Mouse (Mus musculus): ENCODE measurements around the gene Plekhn1. TPM values are rescaled to one million over a fixed set of nuclear protein-coding genes. Genes with fewer than 3 reads are reported as not detected.

Gene Plekhn1
- total and polyA plus RNA-seq, 3 experiments: 11.8 to 20.0 TPM; not detected in 1

GRCm38 (mm10) chr4:156200623-156201475 is 33.8 kb downstream of the Plekhn1 start, which contains the start of gene Isg15 (continued):
- no peak for TF ChIP-seq USF1 (IDR thresholded peaks at IDR 0.05; ENCODE audit: low read depth, low read length)
- no peak for TF ChIP-seq JUND (IDR thresholded peaks at IDR 0.05; ENCODE audit: low read depth, low read length)
- no peak for TF ChIP-seq RAD21 (IDR thresholded peaks at IDR 0.05; ENCODE audit: low read depth, low read length)
- TF ChIP-seq NRF1 (IDR thresholded peaks at IDR 0.05; ENCODE audit: insufficient read depth, low read depth, low read length, poor library complexity, severe bottlenecking): no peak
- no peak for TF ChIP-seq CTCF (IDR thresholded peaks at IDR 0.05 in 2 of 3, conservative IDR thresholded peaks at IDR 0.05 in 1 of 3; ENCODE audit: control insufficient read depth in 1 of 3, insufficient read depth in 1 of 3, low read depth in 2 of 3, low read length in 3 of 3, poor library complexity in 1 of 3, severe bottlenecking in 1 of 3)
- TF ChIP-seq EP300 (IDR thresholded peaks at IDR 0.05; ENCODE audit: low read depth in 1 of 2, low read length in 2 of 2): no peak
- no peak for TF ChIP-seq USF2 (IDR thresholded peaks at IDR 0.05; ENCODE audit: borderline replicate concordance in 1 of 2, insufficient read depth in 1 of 2, low read depth in 1 of 2, low read length in 2 of 2)
- no peak for TF ChIP-seq MAZ (IDR thresholded peaks at IDR 0.05; ENCODE audit: low read depth, low read length)
- no peak for TF ChIP-seq POLR2AphosphoS2 (IDR thresholded peaks at IDR 0.05; ENCODE audit: low read length)
- TF ChIP-seq RCOR1 (IDR thresholded peaks at IDR 0.05; ENCODE audit: low read depth, low read length): no peak
- 0 out of 2 replicates have a peak, but pooled peaks have one; percentile 10 for TF ChIP-seq HCFC1 (IDR thresholded peaks at IDR 0.05; ENCODE audit: low read depth, low read length)
- peak; percentile 74 for TF ChIP-seq TBP (IDR thresholded peaks at IDR 0.05; ENCODE audit: low read depth, low read length)
- TF ChIP-seq BHLHE40 (IDR thresholded peaks at IDR 0.05; ENCODE audit: borderline replicate concordance, low read depth, low read length): 0 out of 2 replicates have a peak, but pooled peaks have one; percentile 16
- TF ChIP-seq ZMIZ1 (IDR thresholded peaks at IDR 0.05; ENCODE audit: low read depth, low read length): no peak

DNA sequence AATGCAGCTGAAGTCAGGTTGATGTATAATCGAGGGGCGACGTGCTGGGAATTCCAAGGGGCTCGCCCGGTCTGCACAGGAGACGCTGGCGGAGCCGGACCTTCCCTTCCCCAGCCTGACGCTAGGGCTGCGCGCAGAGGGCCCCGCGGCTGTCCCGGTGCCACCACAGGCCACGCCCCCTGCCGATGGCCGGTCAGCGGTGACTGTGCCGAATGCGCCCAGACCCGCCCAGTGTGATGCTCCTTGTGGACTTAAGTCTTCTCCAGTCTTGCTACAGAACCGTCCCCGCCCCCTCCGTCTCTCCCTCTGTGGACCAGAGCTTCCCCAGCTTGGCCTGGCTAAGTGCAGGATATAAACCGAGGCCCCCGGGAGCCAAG is 36.8 kb downstream of the Plekhn1 start:
- Histone ChIP-seq H3K4me3 (ENCODE audit: control insufficient read depth in 1 of 2, insufficient read depth in 1 of 2, low read depth in 2 of 2, low read length in 2 of 2) (peak overlapping the region; percentile 75 to 83), H3K27me3 (ENCODE audit: control insufficient read depth in 1 of 2, insufficient read depth in 2 of 2, low read length in 2 of 2) (no peaks in the 10 kb centered on the region), H3K27ac (ENCODE audit: control insufficient read depth, low read depth, low read length) (no peak overlapping the region), H3K36me3 (ENCODE audit: control insufficient read depth in 1 of 2, insufficient read depth in 2 of 2, low read length in 2 of 2) (peaks cover 0 to 15% of the 10 kb centered on the region in 2 experiments; a peak in 2 of 4 replicates), H3K9ac (ENCODE audit: control insufficient read depth, low read depth, low read length, poor library complexity, severe bottlenecking) (peak overlapping the region; percentile 62), H3K9me3 (replicated peaks; ENCODE audit: insufficient read depth, low read length) (no peaks in the 10 kb centered on the region), H3K4me1 (ENCODE audit: control insufficient read depth in 1 of 2, insufficient read depth in 2 of 2, low read length in 2 of 2) (peaks cover 9 to 14% of the 10 kb centered on the region in 2 experiments; a peak in 3 of 4 replicates), H3K79me2 (ENCODE audit: control insufficient read depth, insufficient read depth, low read length, poor library complexity) (peaks cover 6% of the 10 kb centered on the region; the same call in 1 of the 2 replicates)
- no peak for TF ChIP-seq E2F4 (IDR thresholded peaks at IDR 0.05; ENCODE audit: borderline replicate concordance, low read depth, low read length)
- no peak for TF ChIP-seq USF1 (IDR thresholded peaks at IDR 0.05; ENCODE audit: low read depth, low read length)
- TF ChIP-seq NRF1 (IDR thresholded peaks at IDR 0.05; ENCODE audit: insufficient read depth, low read depth, low read length, poor library complexity, severe bottlenecking): 0 out of 2 replicates have a peak, but pooled peaks have one; percentile 23
- TF ChIP-seq MXI1 (IDR thresholded peaks at IDR 0.05; ENCODE audit: low read depth, low read length): peak; percentile 30; the same call in 1 of the 2 replicates
- TF ChIP-seq NELFE (IDR thresholded peaks at IDR 0.05; ENCODE audit: low read depth, low read length): no peak
- peak; percentile 8; the same call in 1 of the 2 replicates for TF ChIP-seq MAZ (IDR thresholded peaks at IDR 0.05; ENCODE audit: low read depth, low read length)
- no peak for TF ChIP-seq KAT2A (conservative IDR thresholded peaks at IDR 0.05; ENCODE audit: low read depth, low read length)
- no peak for TF ChIP-seq MYB (IDR thresholded peaks at IDR 0.05; ENCODE audit: low read depth, low read length)
- 0 out of 2 replicates have a peak, but pooled peaks have one; percentile 2 for TF ChIP-seq TCF12 (IDR thresholded peaks at IDR 0.05; ENCODE audit: low read depth, low read length)
- no peak for TF ChIP-seq CHD1 (IDR thresholded peaks at IDR 0.05; ENCODE audit: low read depth, low read length)
- 0 out of 2 replicates have a peak, but pooled peaks have one; percentile 15 for TF ChIP-seq SIN3A (IDR thresholded peaks at IDR 0.05; ENCODE audit: low read length)
- TF ChIP-seq MAX (IDR thresholded peaks at IDR 0.05; ENCODE audit: low read length): no peak
- TF ChIP-seq USF2 (IDR thresholded peaks at IDR 0.05; ENCODE audit: borderline replicate concordance in 1 of 2, insufficient read depth in 1 of 2, low read depth in 1 of 2, low read length in 2 of 2): no peak
- no peak for TF ChIP-seq CTCF (IDR thresholded peaks at IDR 0.05 in 2 of 3, conservative IDR thresholded peaks at IDR 0.05 in 1 of 3; ENCODE audit: control insufficient read depth in 1 of 3, insufficient read depth in 1 of 3, low read depth in 2 of 3, low read length in 3 of 3, poor library complexity in 1 of 3, severe bottlenecking in 1 of 3)
- no peak for TF ChIP-seq ZKSCAN1 (IDR thresholded peaks at IDR 0.05; ENCODE audit: low read depth, low read length)
- no peak for TF ChIP-seq TBP (IDR thresholded peaks at IDR 0.05; ENCODE audit: low read depth, low read length)
- no peak for TF ChIP-seq RAD21 (IDR thresholded peaks at IDR 0.05; ENCODE audit: low read depth, low read length)
- TF ChIP-seq POLR2AphosphoS5 (IDR thresholded peaks at IDR 0.05; ENCODE audit: borderline replicate concordance, low read depth, low read length): no peak
- TF ChIP-seq SMC3 (IDR thresholded peaks at IDR 0.05; ENCODE audit: low read depth, low read length): no peak
- TF ChIP-seq ELF1 (IDR thresholded peaks at IDR 0.05; ENCODE audit: low read depth, low read length): no peak
- peak; percentile 80 for DNase-seq (ENCODE audit: low read depth, low spot score)

Measured in MEL (cell line).